Comparison of ENCODE assay signal across 9 mouse cellular contexts in genomic region chr5:127243611-127244010, GRCm38 (mm10). TPM values are rescaled to one million over a fixed set of nuclear protein-coding genes. Genes with fewer than 3 reads are reported as not detected.
DNase-seq lines count a peak whose midpoint lies in the region; ATAC-seq lines count a peak whose summit lies in the region.
"Had no signal": no experiment of that assay in that cellular context is flagged by ENCODE, and none has a peak within 500 bp of the region (broad histone marks: within the 10 kb centered on the region; RNA-seq: fewer than 3 reads in every experiment).

No protein-coding gene starts in this region.

- H3K9ac ChIP-seq in kidney, embryonic 15.5 days = peak overlapping the region; percentile 16; the same call in 1 of the 2 replicates
- peak overlapping the region; percentile 50 for H3K9ac ChIP-seq in forebrain, embryonic 15.5 days (replicated peaks)
- peak overlapping the region; percentile 60; the same call in 1 of the 2 replicates for H3K9ac ChIP-seq in midbrain, embryonic 14.5 days (replicated peaks; ENCODE audit: low read length)

- H3K4me3 ChIP-seq in kidney, embryonic 15.5 days (replicated peaks) = peak overlapping the region; percentile 62
- peak overlapping the region; percentile 61 for H3K4me3 ChIP-seq in forebrain, embryonic 15.5 days
- H3K4me3 ChIP-seq in midbrain, embryonic 14.5 days (replicated peaks; ENCODE audit: low read depth, low read length) = peak overlapping the region; percentile 57

- no peak for DNase-seq in kidney, postnatal 14 days
- peak; percentile 32 to 37 for DNase-seq in cerebellum, postnatal 10 days
- DNase-seq in midbrain, embryonic 14.5 days = peak; percentile 62
- no peak for DNase-seq in layer of hippocampus, postnatal 36 days
- no peak for DNase-seq in thymus, postnatal 25 days
- no peak for DNase-seq in spleen, postnatal 36 days (ENCODE audit: low spot score in 2 of 2)

- no peaks in the 10 kb centered on the region for H3K36me3 ChIP-seq in kidney, embryonic 15.5 days
- no peaks in the 10 kb centered on the region for H3K36me3 ChIP-seq in forebrain, embryonic 15.5 days
- no peaks in the 10 kb centered on the region for H3K36me3 ChIP-seq in midbrain, embryonic 14.5 days (ENCODE audit: control insufficient read depth, insufficient read depth, low read length)

- no peak overlapping the region for H3K27ac ChIP-seq in kidney, embryonic 15.5 days
- H3K27ac ChIP-seq in forebrain, embryonic 15.5 days (replicated peaks) = no peak overlapping the region
- H3K27ac ChIP-seq in midbrain, embryonic 14.5 days (replicated peaks; ENCODE audit: low read depth, low read length) = no peak overlapping the region

- peak overlapping the region; percentile 90 for H3K4me2 ChIP-seq in kidney, embryonic 15.5 days
- H3K4me2 ChIP-seq in forebrain, embryonic 15.5 days (replicated peaks) = peak overlapping the region; percentile 87
- H3K4me2 ChIP-seq in midbrain, embryonic 14.5 days (ENCODE audit: low read length) = peak overlapping the region; percentile 79

- H3K4me1 ChIP-seq in kidney, embryonic 15.5 days = peaks cover 29% of the 10 kb centered on the region
- peaks cover 29% of the 10 kb centered on the region for H3K4me1 ChIP-seq in forebrain, embryonic 15.5 days
- H3K4me1 ChIP-seq in midbrain, embryonic 14.5 days (ENCODE audit: control insufficient read depth, insufficient read depth, low read length) = peaks cover 15% of the 10 kb centered on the region

- no peaks in the 10 kb centered on the region for H3K9me3 ChIP-seq in kidney, embryonic 15.5 days (replicated peaks)
- H3K9me3 ChIP-seq in forebrain, embryonic 15.5 days = no peaks in the 10 kb centered on the region
- H3K9me3 ChIP-seq in midbrain, embryonic 14.5 days (ENCODE audit: control insufficient read depth, low read length) = no peaks in the 10 kb centered on the region

- WGBS in kidney, embryonic 15.5 days = 7% methylated on average over 13 of the region's 13 CpGs
- WGBS in forebrain, embryonic 15.5 days = 12% methylated on average over 13 of the region's 13 CpGs
- WGBS in midbrain, embryonic 14.5 days = 6% methylated on average over 13 of the region's 13 CpGs

- H3K27me3 ChIP-seq in kidney, embryonic 15.5 days = peaks cover 68% of the 10 kb centered on the region
- peaks cover 31% of the 10 kb centered on the region for H3K27me3 ChIP-seq in forebrain, embryonic 15.5 days
- H3K27me3 ChIP-seq in midbrain, embryonic 14.5 days (ENCODE audit: control insufficient read depth, insufficient read depth, low read length) = peaks cover 28% of the 10 kb centered on the region

- ATAC-seq in kidney, embryonic 15.5 days (replicated peaks; ENCODE audit: low FRiP score) = no peak
- no peak for ATAC-seq in forebrain, embryonic 15.5 days (replicated peaks)
- no peak for ATAC-seq in midbrain, embryonic 14.5 days (ENCODE audit: low FRiP score, low TSS enrichment)

RNA-seq across cellular contexts. Expression of gene Tmem132c, which starts 2.0 kb away (rescaled TPM):
- 0.93 and 1.5 TPM in 2 replicates for polyA plus RNA-seq in kidney, embryonic 15.5 days (2015; fragmentation: Nextera tagmentation; extraction: Ambion mirVana)
- polyA plus RNA-seq in forebrain, embryonic 15.5 days (2015; fragmentation: Nextera tagmentation; extraction: Ambion mirVana) = 6.3 and 7.5 TPM in 2 replicates
- 10.6 and 16.2 TPM in 2 replicates for polyA plus RNA-seq in midbrain, embryonic 14.5 days (2014; fragmentation: Nextera tagmentation; extraction: Ambion mirVana)
- total RNA-seq in layer of hippocampus, postnatal 36 days (2021) = 1 to 10 TPM; 3.7 to 3.8 TPM
- total RNA-seq: MEL had no signal

Comparison
In these comparisons a context has a peak if more than half of its experiments do, and no peak if none do; other contexts are left out.
1. DNase-seq: peak in cerebellum, postnatal 10 days (2 of 2) and midbrain, embryonic 14.5 days (single experiment); none in kidney, postnatal 14 days (single experiment), layer of hippocampus, postnatal 36 days (0 of 2), thymus, postnatal 25 days (single experiment) and spleen, postnatal 36 days (0 of 2).
2. Peak in every context shown above with its lines, with median percentiles within 50 percentile points of each other: H3K4me2 ChIP-seq, H3K4me3 ChIP-seq and H3K9ac ChIP-seq.